Mouse (Mus musculus) kidney, postnatal 4 days (tissue): ENCODE measurements at regions not wholly inside any gene's neighbourhood (a gene's known extent, or its start where the extent isn't known, plus 50 kb on each side); places are given as distances from the start of the nearest gene placed in this dataset.

Experiments
- DNase-seq, 2 experiments: peaks; one replicate each; pipeline ENCODE4 v3.0.0; 2021; ENCODE audit warnings: mixed read lengths in 2 of 2

DNA sequence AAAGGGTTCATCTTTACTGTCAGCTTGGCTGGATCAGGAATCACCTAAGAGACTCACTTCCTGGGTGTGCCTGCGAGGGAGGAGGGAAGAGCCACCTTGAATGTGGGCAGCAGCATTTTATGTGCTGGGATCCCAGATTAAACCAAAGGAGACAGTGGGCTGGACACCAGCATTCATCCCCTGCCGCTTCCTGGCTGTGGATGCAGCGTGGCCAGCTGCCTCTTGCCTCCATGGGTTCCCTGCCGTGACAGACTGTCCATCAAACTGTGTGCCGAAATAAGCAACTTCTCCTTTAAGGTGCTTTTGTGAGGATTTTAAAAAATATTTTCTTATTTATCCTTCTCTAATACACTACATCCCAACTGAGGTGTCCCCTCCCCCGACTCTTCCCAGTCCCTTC, 55.4 kb upstream of the Cdh4 start:
- DNase-seq = no peak

DNA sequence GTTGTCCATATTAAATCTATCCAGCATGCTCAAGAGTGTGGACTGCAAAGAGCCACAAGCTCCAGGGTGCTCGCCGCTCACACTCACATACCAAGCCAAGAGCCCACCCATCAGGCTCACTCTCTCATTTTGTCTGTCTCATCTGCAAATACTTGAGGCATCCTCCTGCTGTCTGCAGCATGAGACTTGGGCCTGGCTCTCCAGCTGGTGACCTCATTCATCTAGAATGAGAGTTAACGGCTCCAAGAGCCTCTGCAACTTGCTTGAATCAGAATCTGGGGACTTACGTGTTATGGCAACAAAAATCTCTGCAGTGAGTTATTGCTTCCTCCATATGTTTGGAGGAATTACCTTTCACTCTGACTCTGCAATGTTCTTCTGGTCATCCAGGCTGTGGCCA, 51.7 kb upstream of the Cdh4 start:
- no peak for DNase-seq

DNA sequence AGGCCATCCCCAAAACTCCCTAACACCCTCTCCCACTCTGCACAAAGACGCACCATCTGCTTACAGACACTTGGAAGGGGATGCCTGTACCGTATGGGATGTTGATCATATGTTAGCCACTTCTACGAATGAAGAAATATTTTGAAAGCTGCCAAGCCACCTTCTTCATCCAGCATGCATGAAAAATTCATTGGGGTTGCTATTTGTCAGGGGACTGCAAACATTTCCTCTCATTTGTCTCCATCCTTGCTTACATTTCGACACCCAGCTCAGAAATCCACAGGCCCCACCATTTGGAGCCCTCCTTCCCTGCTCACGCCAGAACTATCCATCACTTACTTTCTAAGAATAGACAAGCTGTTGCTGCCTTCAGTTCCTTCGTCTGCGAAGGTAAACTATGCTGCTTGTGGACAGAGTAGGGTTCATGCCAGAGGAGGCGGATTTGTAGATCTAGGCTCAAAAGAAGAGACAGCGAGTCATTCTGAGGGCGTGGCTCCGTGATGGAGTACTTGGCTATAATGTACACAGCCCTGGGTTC, 51.2 kb upstream of the Cdh4 start:
- no peak for DNase-seq
